In genomic region chr9:37085370-37085769, GRCm38 (mm10) we compare ENCODE assay signal across 9 mouse cellular contexts.
DNase-seq lines count a peak whose midpoint lies in the region; ATAC-seq and TF ChIP-seq lines count a peak whose summit lies in the region.
"Had no signal": no experiment of that assay in that cellular context is flagged by ENCODE, and none has a peak within 500 bp of the region (broad histone marks: within the 10 kb centered on the region; RNA-seq: fewer than 3 reads in every experiment).

No protein-coding gene starts in this region.

- H3K4me1 ChIP-seq in intestine, embryonic 16.5 days (ENCODE audit: control insufficient read depth, insufficient read depth, low read length), result no peaks in the 10 kb centered on the region
- no peaks in the 10 kb centered on the region for H3K4me1 ChIP-seq in thymus, adult 2 months (replicated peaks; ENCODE audit: control insufficient read depth, insufficient read depth, low read length)

- H3K9ac ChIP-seq in intestine, embryonic 16.5 days (ENCODE audit: low read depth, low read length), result no peak overlapping the region
- H3K9ac ChIP-seq: liver, embryonic 14.5 days had no signal

- H3K4me2 ChIP-seq in intestine, embryonic 16.5 days (ENCODE audit: low read depth, low read length), result no peak overlapping the region

- H3K36me3 ChIP-seq in intestine, embryonic 16.5 days (ENCODE audit: control insufficient read depth, insufficient read depth, low read length), result no peaks in the 10 kb centered on the region
- H3K36me3 ChIP-seq in thymus, adult 2 months (ENCODE audit: control insufficient read depth, insufficient read depth, low read length), result no peaks in the 10 kb centered on the region

- peak; percentile 50 for ATAC-seq in intestine, embryonic 16.5 days

- no peak overlapping the region for H3K4me3 ChIP-seq in intestine, embryonic 16.5 days (ENCODE audit: low read length)
- no peak overlapping the region for H3K4me3 ChIP-seq in thymus, adult 2 months (ENCODE audit: control insufficient read depth, insufficient read depth, low read length)

- no peak for TF ChIP-seq POLR2A in thymus, adult 2 months (IDR thresholded peaks at IDR 0.05; ENCODE audit: control insufficient read depth, extremely low read depth, insufficient read depth, low read length, poor library complexity)

- no peaks in the 10 kb centered on the region for H3K9me3 ChIP-seq in intestine, embryonic 16.5 days (ENCODE audit: control insufficient read depth, low read length)

- 47% methylated on average over 2 of the region's 2 CpGs for WGBS in intestine, embryonic 16.5 days
- 81% methylated on average over 2 of the region's 2 CpGs for WGBS in thymus, adult 2 months

- H3K27me3 ChIP-seq in intestine, embryonic 16.5 days (replicated peaks; ENCODE audit: control insufficient read depth, insufficient read depth, low read length), result no peaks in the 10 kb centered on the region
- no peaks in the 10 kb centered on the region for H3K27me3 ChIP-seq in thymus, adult 2 months (ENCODE audit: control insufficient read depth, insufficient read depth, low read length)

- DNase-seq in adrenal gland, postnatal 10 days, result peak; percentile 52
- no peak for DNase-seq in adrenal gland, postnatal 25 days
- DNase-seq in layer of hippocampus, adult 11-12 months (ENCODE audit: low spot score), result peak; percentile 27
- no peak for DNase-seq in layer of hippocampus, postnatal 10 days (ENCODE audit: low spot score in 2 of 2)
- DNase-seq in cerebellum, adult 18-20 months, result peak; percentile 46 to 51
- DNase-seq in thymus, adult 2 months, result no peak
- no peak for DNase-seq in urinary bladder, postnatal 36 days (ENCODE audit: low spot score in 2 of 2)

- no peak for TF ChIP-seq CTCF in thymus, adult 2 months (IDR thresholded peaks at IDR 0.05; ENCODE audit: borderline replicate concordance, control insufficient read depth, extremely low read depth, insufficient read depth, low read length, poor library complexity)

- H3K27ac ChIP-seq in intestine, embryonic 16.5 days (ENCODE audit: low read length), result no peak overlapping the region
- H3K27ac ChIP-seq in thymus, adult 2 months (ENCODE audit: control insufficient read depth, insufficient read depth, low read length), result no peak overlapping the region
- H3K27ac ChIP-seq: liver, embryonic 14.5 days had no signal

Comparison
In these comparisons a context has a peak if more than half of its experiments do, and no peak if none do; other contexts are left out.
1. DNase-seq: peak in adrenal gland, postnatal 10 days (single experiment), layer of hippocampus, adult 11-12 months (single experiment) and cerebellum, adult 18-20 months (2 of 2); none in adrenal gland, postnatal 25 days (single experiment), layer of hippocampus, postnatal 10 days (0 of 2), thymus, adult 2 months (single experiment) and urinary bladder, postnatal 36 days (0 of 2).